Mouse (Mus musculus) embryonic facial prominence, embryonic 15.5 days (tissue): ENCODE measurements around the gene Ahnak2. TPM values are rescaled to one million over a fixed set of nuclear protein-coding genes. Genes with fewer than 3 reads are reported as not detected.

Source experiments
- ATAC-seq: fragments of 200-750 bp; cut with Nextera tagmentation; 2 replicates; pipeline ENCODE4 v1.8.0; 2017; ENCODE audit warnings: low read depth, moderate TSS enrichment; ENCODE audit not compliant: insufficient number of reproducible peaks, low FRiP score, low TSS enrichment
- H3K27ac ChIP-seq: fragments of 300-500 bp; sonication (generic); replicated peaks from 2 replicates; pipeline ENCODE4 v1.5.1; 2015; ENCODE audit warnings: mild to moderate bottlenecking, inconsistent platforms
- H3K27me3 ChIP-seq: fragments of 300-500 bp; sonication (generic); 2 replicates; pipeline ENCODE4 v1.6.1; 2015; ENCODE audit warnings: inconsistent platforms
- H3K36me3 ChIP-seq: fragments of 300-500 bp; sonication (generic); 2 replicates; pipeline ENCODE4 v1.6.1; 2015; ENCODE audit warnings: mild to moderate bottlenecking, inconsistent platforms
- H3K4me1 ChIP-seq: fragments of 300-500 bp; sonication (generic); 2 replicates; pipeline ENCODE4 v1.6.1; 2015; ENCODE audit warnings: inconsistent platforms
- H3K4me2 ChIP-seq: fragments of 300-500 bp; sonication (generic); replicated peaks from 2 replicates; pipeline ENCODE4 v1.6.1; 2015; ENCODE audit warnings: mild to moderate bottlenecking, inconsistent platforms
- H3K4me3 ChIP-seq: fragments of 300-500 bp; sonication (generic); replicated peaks from 2 replicates; pipeline ENCODE4 v1.5.1; 2015; ENCODE audit warnings: mild to moderate bottlenecking, inconsistent platforms
- H3K9ac ChIP-seq: fragments of 300-500 bp; sonication (generic); 2 replicates; pipeline ENCODE4 v1.6.1; 2015; ENCODE audit warnings: inconsistent platforms
- H3K9me3 ChIP-seq: fragments of 300-500 bp; sonication (generic); replicated peaks from 2 replicates; pipeline ENCODE4 v1.6.1; 2016; ENCODE audit warnings: inconsistent platforms
- WGBS: fragments of 180-500 bp; shearing (Covaris S2); methylation state at CpG from one replicate; pipeline ENCODE4 v1.1.7; 2015; 5-methylcytosine and 5-hydroxymethylcytosine counted together
- polyA plus RNA-seq: library from polyadenylated mRNA; unstranded; fragments of >200 nt; fragmentation: Nextera tagmentation; extraction: Ambion mirVana; gene quantifications from 2 replicates; pipeline ENCODE4 v1.2.1, GENCODE M21; 2015

Gene Ahnak2
- polyA plus RNA-seq, 1 experiment from 2014 or later: 8.5 TPM

DNA sequence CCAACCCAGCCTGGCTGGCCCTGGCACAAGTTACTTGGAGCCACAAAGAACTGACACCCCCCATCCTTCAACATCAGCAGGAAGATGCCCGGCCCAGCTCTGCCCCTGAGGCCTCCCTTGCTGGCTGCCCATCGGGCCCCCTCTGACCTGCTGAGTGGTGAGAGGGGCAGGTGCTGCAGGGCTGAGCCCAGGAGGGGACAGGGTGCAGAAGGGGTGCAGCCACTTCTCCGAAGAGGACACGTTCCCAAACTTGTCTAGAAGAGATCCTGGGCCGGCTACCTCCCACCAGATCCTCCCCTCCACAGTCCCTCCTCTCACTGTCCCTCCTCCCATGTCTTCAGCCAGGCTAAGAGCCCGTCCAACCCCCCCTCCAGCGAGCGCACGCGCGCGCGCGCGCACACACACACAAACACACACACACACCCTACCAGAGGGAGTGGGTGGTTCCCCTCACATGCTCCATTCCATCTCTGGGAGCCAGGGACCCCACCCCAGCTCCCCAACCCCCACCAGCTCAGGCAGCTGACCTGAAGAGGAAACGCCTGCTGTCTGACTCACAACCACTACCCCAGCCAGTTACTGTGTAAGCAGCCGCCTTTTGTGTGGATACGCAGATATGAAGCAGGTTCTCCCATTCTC, 6.9 kb downstream of the Ahnak2 start:
- peak overlapping the region; percentile 16; the same call in 1 of the 2 replicates for H3K4me3 ChIP-seq
- H3K27ac ChIP-seq: peak overlapping the region; percentile 67; the same call in 1 of the 2 replicates
- H3K36me3 ChIP-seq: no peaks in the 10 kb centered on the region
- H3K4me2 ChIP-seq: peak overlapping the region; percentile 33
- no peak overlapping the region for H3K9ac ChIP-seq
- H3K9me3 ChIP-seq: no peaks in the 10 kb centered on the region
- peaks cover 1% of the 10 kb centered on the region; the same call in 1 of the 2 replicates for H3K27me3 ChIP-seq
- 40% methylated on average over 18 of the region's 18 CpGs for WGBS
- H3K4me1 ChIP-seq: peaks cover 79% of the 10 kb centered on the region
- peak; percentile 48; the same call in 1 of the 2 replicates for ATAC-seq

GRCm38 (mm10) chr12:112794998-112795397, 7.5 kb downstream of the Ahnak2 start:
- WGBS: 78% methylated on average over 5 of the region's 5 CpGs
- ATAC-seq: no peak

DNA sequence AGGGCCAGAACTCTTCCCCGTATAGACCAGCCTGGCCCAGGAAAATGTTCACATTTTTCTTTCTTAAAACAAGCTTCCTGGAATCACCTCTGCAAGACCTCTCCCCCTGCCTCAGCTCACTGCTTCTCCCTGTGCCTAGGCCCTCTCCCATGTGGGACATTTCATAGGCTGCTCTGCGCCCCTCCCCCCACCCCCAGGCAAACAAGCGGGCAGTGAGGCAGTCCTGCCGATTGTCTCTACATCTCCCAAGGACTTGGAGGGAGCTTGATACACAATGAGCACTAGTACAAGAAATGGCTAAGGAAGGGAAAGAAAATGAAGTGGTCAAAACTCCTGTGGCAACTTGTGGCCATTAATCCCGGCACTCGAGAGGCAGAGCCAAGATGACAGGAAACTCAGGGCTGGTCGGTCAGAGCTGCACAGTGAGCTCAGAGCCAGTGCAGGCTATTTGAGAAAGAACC, 8.1 kb downstream of the Ahnak2 start:
- Histone ChIP-seq H3K9me3 (no peaks in the 10 kb centered on the region), H3K4me1 (peaks cover 72% of the 10 kb centered on the region), H3K9ac (no peak overlapping the region), H3K4me2 (peak overlapping the region; percentile 33; the same call in 1 of the 2 replicates), H3K27ac (peak overlapping the region; percentile 67), H3K36me3 (no peaks in the 10 kb centered on the region), H3K27me3 (no peaks in the 10 kb centered on the region), H3K4me3 (0 out of 2 replicates have a peak overlapping the region, but pooled peaks have one; percentile 16)
- no peak for ATAC-seq
- WGBS: 29% methylated on average over 7 of the region's 7 CpGs

More at GRCm38 (mm10) chr12:112794998-112795397, 7.5 kb downstream of the Ahnak2 start:
- no peak overlapping the region for H3K9ac ChIP-seq
- H3K4me1 ChIP-seq: peaks cover 74% of the 10 kb centered on the region
- peak overlapping the region; percentile 33 for H3K4me2 ChIP-seq
- no peaks in the 10 kb centered on the region for H3K27me3 ChIP-seq
- no peaks in the 10 kb centered on the region for H3K9me3 ChIP-seq
- peak overlapping the region; percentile 16; the same call in 1 of the 2 replicates for H3K4me3 ChIP-seq
- H3K36me3 ChIP-seq: no peaks in the 10 kb centered on the region
- peak overlapping the region; percentile 67; the same call in 1 of the 2 replicates for H3K27ac ChIP-seq

- ATAC-seq: no peak
- H3K4me1 ChIP-seq: peaks cover 67% of the 10 kb centered on the region
- 61% methylated on average over 13 of the region's 13 CpGs for WGBS
- H3K4me3 ChIP-seq: no peak overlapping the region
- peak overlapping the region; percentile 33; the same call in 1 of the 2 replicates for H3K4me2 ChIP-seq
- H3K9ac ChIP-seq: no peak overlapping the region
- H3K9me3 ChIP-seq: no peaks in the 10 kb centered on the region
- H3K27me3 ChIP-seq: no peaks in the 10 kb centered on the region
- no peaks in the 10 kb centered on the region for H3K36me3 ChIP-seq
- H3K27ac ChIP-seq: peak overlapping the region; percentile 67
These were observed 8.7 kb downstream of the Ahnak2 start for GRCm38 (mm10) chr12:112793601-112794355.

DNA sequence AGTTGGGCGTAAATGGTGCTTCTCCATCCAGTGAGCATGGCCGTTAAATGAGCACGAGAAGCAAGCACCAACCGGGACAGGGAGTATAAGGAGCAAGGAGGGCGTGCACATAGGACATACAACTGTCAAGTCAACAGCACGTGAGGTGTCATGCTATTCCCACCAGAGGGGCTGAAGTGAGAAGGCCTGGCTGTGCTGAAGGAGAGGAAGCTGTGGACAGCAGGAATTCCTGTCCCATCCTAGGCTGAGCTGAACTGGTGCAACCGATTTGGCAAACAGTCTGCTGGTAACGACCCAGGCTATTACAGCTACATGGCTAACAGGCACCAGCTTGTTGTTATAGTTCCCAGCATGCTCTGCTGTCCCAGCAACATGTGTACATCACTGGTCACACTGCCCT, 11.4 kb downstream of the Ahnak2 start:
- H3K27me3 ChIP-seq: no peaks in the 10 kb centered on the region
- H3K27ac ChIP-seq: no peak overlapping the region
- WGBS: 64% methylated on average over 8 of the region's 8 CpGs
- H3K4me1 ChIP-seq: peaks cover 39% of the 10 kb centered on the region
- no peaks in the 10 kb centered on the region for H3K36me3 ChIP-seq
- no peaks in the 10 kb centered on the region for H3K9me3 ChIP-seq
- H3K9ac ChIP-seq: no peak overlapping the region
- H3K4me2 ChIP-seq: no peak overlapping the region
- no peak overlapping the region for H3K4me3 ChIP-seq
- ATAC-seq: no peak

DNA sequence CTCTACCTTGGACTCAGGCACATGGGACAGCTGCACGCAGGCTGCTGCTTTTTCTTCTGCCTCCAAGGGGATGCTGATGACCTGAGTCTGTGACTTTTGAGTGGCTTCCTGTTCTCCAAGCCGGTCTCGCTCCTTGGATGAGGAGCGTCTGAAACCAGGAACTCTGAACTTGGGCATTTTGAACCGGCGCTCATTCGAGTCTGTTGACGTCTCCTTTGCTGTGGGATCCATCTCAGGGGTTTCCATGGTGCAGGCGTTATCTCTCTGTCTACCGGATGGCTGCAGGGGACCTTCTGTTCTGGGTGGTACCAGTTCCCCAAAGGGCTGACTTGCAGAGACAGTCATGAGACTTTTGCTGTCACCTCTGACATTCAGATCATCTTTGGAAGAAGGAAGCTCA, 28.0 kb downstream of the Ahnak2 start:
- H3K9me3 ChIP-seq: no peaks in the 10 kb centered on the region
- no peak overlapping the region for H3K9ac ChIP-seq
- no peaks in the 10 kb centered on the region for H3K36me3 ChIP-seq
- H3K4me3 ChIP-seq: no peak overlapping the region
- H3K4me2 ChIP-seq: no peak overlapping the region
- no peak overlapping the region for H3K27ac ChIP-seq
- H3K4me1 ChIP-seq: no peaks in the 10 kb centered on the region
- no peaks in the 10 kb centered on the region for H3K27me3 ChIP-seq
- WGBS: 89% methylated on average over 10 of the region's 10 CpGs
- ATAC-seq: no peak

GRCm38 (mm10) chr12:112774026-112774425, 28.4 kb downstream of the Ahnak2 start:
- H3K27me3 ChIP-seq: no peaks in the 10 kb centered on the region
- no peaks in the 10 kb centered on the region for H3K9me3 ChIP-seq
- H3K27ac ChIP-seq: no peak overlapping the region
- no peak overlapping the region for H3K4me3 ChIP-seq
- H3K36me3 ChIP-seq: no peaks in the 10 kb centered on the region
- no peak for ATAC-seq
- no peaks in the 10 kb centered on the region for H3K4me1 ChIP-seq
- no peak overlapping the region for H3K4me2 ChIP-seq
- H3K9ac ChIP-seq: no peak overlapping the region
- WGBS: 82% methylated on average over 6 of the region's 6 CpGs

DNA sequence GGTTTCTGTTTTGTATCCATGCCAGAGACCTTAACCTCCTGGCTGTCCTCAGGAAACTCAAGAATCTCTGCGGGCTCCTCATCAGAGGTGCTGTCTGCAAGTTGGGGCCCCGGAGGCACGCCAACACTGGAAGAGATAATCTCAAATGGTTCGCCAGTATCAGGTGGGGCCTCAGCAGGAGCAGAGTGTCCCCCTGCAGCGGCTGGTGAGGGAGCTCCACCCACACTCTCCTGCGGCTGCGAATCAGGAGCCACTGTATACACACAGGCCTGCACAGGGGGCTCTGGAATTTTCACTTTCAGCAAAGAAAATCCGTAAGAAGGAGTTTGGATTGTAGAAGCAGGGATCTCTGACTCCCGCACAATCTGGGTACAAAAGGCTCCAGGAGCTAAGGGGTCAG, 29.1 kb downstream of the Ahnak2 start:
- Histone ChIP-seq H3K9ac (no peak overlapping the region), H3K4me2 (no peak overlapping the region), H3K4me1 (no peaks in the 10 kb centered on the region), H3K36me3 (no peaks in the 10 kb centered on the region), H3K27me3 (no peaks in the 10 kb centered on the region), H3K27ac (no peak overlapping the region), H3K9me3 (no peaks in the 10 kb centered on the region), H3K4me3 (no peak overlapping the region)
- no peak for ATAC-seq
- WGBS: 41% methylated on average over 9 of the region's 9 CpGs

DNA sequence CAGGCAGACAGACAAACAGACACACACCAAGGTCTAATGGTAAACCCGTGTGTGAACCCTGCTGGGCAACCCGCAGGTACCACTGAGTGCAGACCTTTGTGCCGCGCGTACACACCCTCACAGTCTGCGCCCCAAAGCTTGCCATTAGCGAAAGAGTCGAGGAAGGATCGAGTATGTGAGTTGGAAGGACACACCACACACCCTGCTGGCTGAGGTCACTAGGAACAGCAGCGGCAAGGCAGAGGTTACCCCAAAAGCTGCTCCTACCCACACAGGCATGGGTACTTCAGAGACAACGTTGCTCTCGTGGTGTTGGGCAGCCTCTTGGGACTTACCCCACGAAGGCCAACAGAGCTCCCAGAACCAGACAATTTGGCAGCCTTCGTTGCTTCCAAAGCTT, 30.2 kb downstream of the Ahnak2 start:
- 86% methylated on average over 14 of the region's 14 CpGs for WGBS
- no peaks in the 10 kb centered on the region for H3K9me3 ChIP-seq

DNA sequence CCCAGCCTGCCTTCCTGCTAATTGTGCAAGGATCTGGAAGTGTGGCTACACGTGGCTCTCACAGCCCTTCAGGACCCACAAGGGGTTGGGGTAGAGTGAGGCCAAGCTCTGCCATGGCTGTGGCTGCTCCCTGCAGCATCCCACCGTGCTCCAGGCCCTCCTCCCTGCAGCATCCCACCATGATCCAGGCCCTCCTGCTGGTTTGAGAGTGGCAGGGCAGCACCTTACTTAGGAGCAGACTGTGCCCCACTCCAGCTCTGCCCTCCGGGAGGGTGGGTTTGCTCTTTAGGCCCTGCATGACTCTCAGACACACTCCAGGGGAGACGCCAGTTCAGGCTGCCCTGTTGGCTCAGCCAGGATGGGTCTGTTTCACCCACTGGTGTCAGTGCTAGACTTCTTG, 32.1 kb downstream of the Ahnak2 start:
- Histone ChIP-seq H3K4me1 (no peaks in the 10 kb centered on the region), H3K36me3 (no peaks in the 10 kb centered on the region), H3K9me3 (no peaks in the 10 kb centered on the region), H3K9ac (no peak overlapping the region), H3K27me3 (no peaks in the 10 kb centered on the region), H3K27ac (no peak overlapping the region), H3K4me2 (no peak overlapping the region), H3K4me3 (no peak overlapping the region)
- 72% methylated on average over 4 of the region's 4 CpGs for WGBS
- ATAC-seq: no peak

More for the DNA sequence above, 30.2 kb downstream of the Ahnak2 start:
- Histone ChIP-seq H3K36me3 (no peaks in the 10 kb centered on the region), H3K27ac (no peak overlapping the region), H3K4me3 (no peak overlapping the region), H3K4me1 (no peaks in the 10 kb centered on the region), H3K9ac (no peak overlapping the region), H3K27me3 (no peaks in the 10 kb centered on the region), H3K4me2 (no peak overlapping the region)
- no peak for ATAC-seq

- no peaks in the 10 kb centered on the region for H3K36me3 ChIP-seq
- ATAC-seq: no peak
- no peaks in the 10 kb centered on the region for H3K27me3 ChIP-seq
- H3K4me1 ChIP-seq: no peaks in the 10 kb centered on the region
- H3K9ac ChIP-seq: no peak overlapping the region
- no peak overlapping the region for H3K4me2 ChIP-seq
- WGBS: 56% methylated on average over 2 of the region's 2 CpGs
- no peak overlapping the region for H3K4me3 ChIP-seq
- no peak overlapping the region for H3K27ac ChIP-seq
- H3K9me3 ChIP-seq: no peaks in the 10 kb centered on the region
These were observed 32.7 kb downstream of the Ahnak2 start for GRCm38 (mm10) chr12:112769751-112770150.
